Mouse (Mus musculus) lung, adult 2 months (tissue): ENCODE results near the gene Cdk1.

Experiments
- CTCF ChIP-seq: fragments of 200-500 bp; IDR thresholded peaks from 2 replicates; pipeline ENCODE4 v1.5.1; 2011; ENCODE audit warnings: mild to moderate bottlenecking, low read length, control low read depth; ENCODE audit not compliant: insufficient read depth
- POLR2A ChIP-seq: fragments of 200-500 bp; IDR thresholded peaks from 2 replicates; pipeline ENCODE4 v1.6.1; 2011; ENCODE audit warnings: low read depth, mild to moderate bottlenecking, control low read depth, low read length, borderline replicate concordance; ENCODE audit errors: extremely low read depth

DNA sequence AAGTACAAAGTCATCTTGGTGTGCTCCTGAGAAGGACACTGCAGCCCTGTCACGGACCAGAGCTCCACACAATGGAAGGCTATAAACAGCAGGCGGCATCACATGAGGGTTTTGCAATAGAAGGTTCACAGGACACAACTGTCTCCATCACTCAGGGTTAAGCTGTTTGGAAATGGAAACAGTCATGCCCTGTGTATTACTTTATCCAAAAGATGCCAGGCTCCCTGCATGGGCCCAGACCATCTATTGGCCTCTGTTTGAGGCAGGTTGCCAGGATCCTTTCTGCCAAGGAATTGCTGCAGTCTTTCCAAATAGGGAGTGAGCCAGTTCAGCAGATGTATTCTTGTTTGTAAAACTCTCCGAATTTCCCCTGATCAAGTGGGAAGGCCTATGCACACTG, 26.3 kb downstream of the Cdk1 start:
- TF ChIP-seq CTCF (no peak), POLR2A (no peak)
